Mouse (Mus musculus) CH12.LX (cell line): ENCODE data around the gene Rbbp8nl.

ENCODE experiments used
- CHD1 ChIP-seq: IDR thresholded peaks from 2 replicates; pipeline ENCODE4 v1.6.1; 2012; ENCODE audit warnings: low read depth, low read length, improper control_type of control experiment, inconsistent platforms
- CTCF ChIP-seq, 2 experiments: IDR thresholded peaks in 1 of 2; conservative IDR thresholded peaks in 1 of 2; 2 replicates each; pipeline ENCODE4 v1.5.1; 2011 to 2012; ENCODE audit warnings: low read depth in 2 of 2, low read length in 2 of 2, improper control_type of control experiment in 1 of 2, inconsistent platforms in 1 of 2, mild to moderate bottlenecking in 1 of 2, moderate library complexity in 1 of 2
- E2F4 ChIP-seq: IDR thresholded peaks from 2 replicates; pipeline ENCODE4 v1.6.1; 2011; ENCODE audit warnings: low read depth, low read length, improper control_type of control experiment; ENCODE audit not compliant: insufficient replicate concordance
- ETS1 ChIP-seq: conservative IDR thresholded peaks from 2 replicates; pipeline ENCODE4 v1.6.1; 2012; ENCODE audit warnings: low read depth, mild to moderate bottlenecking, inconsistent platforms, low read length, improper control_type of control experiment, moderate library complexity
- KAT2A ChIP-seq: IDR thresholded peaks from 2 replicates; pipeline ENCODE4 v1.6.1; 2012; ENCODE audit warnings: low read length, improper control_type of control experiment, inconsistent platforms; ENCODE audit not compliant: insufficient replicate concordance
- MAX ChIP-seq: IDR thresholded peaks from 2 replicates; pipeline ENCODE4 v1.6.1; 2011; ENCODE audit warnings: low read length, improper control_type of control experiment
- MEF2A ChIP-seq: IDR thresholded peaks from 2 replicates; pipeline ENCODE4 v1.6.1; 2014; ENCODE audit warnings: low read depth, mild to moderate bottlenecking, inconsistent platforms, low read length, improper control_type of control experiment, borderline replicate concordance
- NELFE ChIP-seq: IDR thresholded peaks from 2 replicates; pipeline ENCODE4 v1.6.1; 2011; ENCODE audit warnings: low read depth, low read length, improper control_type of control experiment
- POLR2AphosphoS2 ChIP-seq: IDR thresholded peaks from 2 replicates; pipeline ENCODE4 v1.6.1; 2011; ENCODE audit warnings: low read depth, low read length, improper control_type of control experiment
- RCOR1 ChIP-seq: conservative IDR thresholded peaks from 2 replicates; pipeline ENCODE4 v1.6.1; 2012; ENCODE audit warnings: low read depth, mild to moderate bottlenecking, inconsistent platforms, low read length, improper control_type of control experiment
- TCF12 ChIP-seq: IDR thresholded peaks from 2 replicates; pipeline ENCODE4 v1.6.1; 2014; ENCODE audit warnings: low read depth, mild to moderate bottlenecking, inconsistent platforms, low read length, improper control_type of control experiment
- ZMIZ1 ChIP-seq: IDR thresholded peaks from 2 replicates; pipeline ENCODE4 v1.6.1; 2012; ENCODE audit warnings: low read depth, mild to moderate bottlenecking, inconsistent platforms, low read length, improper control_type of control experiment

- TF ChIP-seq POLR2AphosphoS2 (no peak), CHD1 (no peak), ZMIZ1 (no peak), KAT2A (no peak), ETS1 (no peak), E2F4 (no peak), CTCF (conservative IDR thresholded peaks at IDR 0.05 in 1 of 2, IDR thresholded peaks at IDR 0.05 in 1 of 2; ENCODE audit: low read depth in 2 of 2, low read length in 2 of 2) (no peak), RCOR1 (no peak), TCF12 (no peak), MAX (no peak), NELFE (no peak), MEF2A (no peak)
Observed at GRCm38 (mm10) chr2:180234353-180234752, 55.3 kb downstream of the Rbbp8nl start.
